Mouse (Mus musculus): Measurements from ENCODE around the gene Rad21l.
A peak's percentile ranks its signal among the peaks of the same experiment; 100 is the strongest.

Gene Rad21l

DNA sequence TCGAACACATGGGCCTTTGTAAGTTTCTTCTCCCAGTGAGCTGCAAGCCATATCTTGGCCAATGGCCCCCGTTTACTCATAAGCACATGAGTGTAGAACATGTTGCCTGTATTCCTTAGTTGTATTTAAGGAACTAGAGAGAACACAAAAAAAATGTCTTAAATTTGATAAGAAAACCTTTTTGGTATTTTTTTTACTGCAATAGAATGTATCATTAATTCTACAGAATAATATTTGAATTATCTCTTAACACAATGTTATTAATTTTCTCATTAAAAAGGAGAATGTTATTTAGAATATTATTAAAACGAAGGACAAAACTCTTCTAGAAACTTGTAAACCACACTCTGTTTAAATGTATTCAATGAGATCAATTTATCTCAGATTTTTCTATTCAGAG is at the start of gene Rad21l:
TSS of gene Rad21l (minus strand) at position 101 of the 400 bp plus-strand sequence.
- no peak for DNase-seq

DNA sequence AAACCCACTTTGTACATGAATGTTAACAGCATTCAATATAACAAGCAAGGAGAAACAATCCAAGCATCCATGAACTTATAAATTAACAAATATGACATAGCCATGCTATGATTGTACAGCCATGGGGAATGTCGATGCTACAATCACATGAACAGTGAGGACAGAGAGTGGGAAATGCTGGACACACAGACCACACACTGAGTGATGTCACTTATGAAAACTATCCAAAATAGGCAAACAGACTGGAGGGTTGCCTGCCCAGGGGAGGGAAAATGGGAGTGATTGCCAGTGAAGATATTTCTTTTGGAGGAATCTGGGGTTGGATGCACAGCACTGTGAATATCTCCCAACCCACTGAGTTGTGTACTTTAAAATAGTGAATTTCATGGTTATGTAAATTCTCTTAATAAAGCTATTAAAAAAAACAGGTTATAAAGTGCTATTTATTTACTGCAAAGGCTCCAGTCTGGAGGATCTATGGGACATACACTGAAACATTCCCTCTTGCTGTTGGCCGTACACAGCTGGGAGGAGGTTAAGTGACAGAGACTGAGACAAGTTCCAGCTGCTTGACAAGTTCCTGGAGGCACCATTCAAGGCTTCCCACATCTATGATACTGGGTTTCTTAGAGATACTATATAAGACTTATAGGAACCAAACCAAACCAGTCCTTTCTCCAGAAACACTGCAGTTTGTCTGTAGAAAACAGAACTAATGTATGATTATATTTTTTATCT is 48.2 kb upstream of the Rad21l start:
- no peak for DNase-seq

DNA sequence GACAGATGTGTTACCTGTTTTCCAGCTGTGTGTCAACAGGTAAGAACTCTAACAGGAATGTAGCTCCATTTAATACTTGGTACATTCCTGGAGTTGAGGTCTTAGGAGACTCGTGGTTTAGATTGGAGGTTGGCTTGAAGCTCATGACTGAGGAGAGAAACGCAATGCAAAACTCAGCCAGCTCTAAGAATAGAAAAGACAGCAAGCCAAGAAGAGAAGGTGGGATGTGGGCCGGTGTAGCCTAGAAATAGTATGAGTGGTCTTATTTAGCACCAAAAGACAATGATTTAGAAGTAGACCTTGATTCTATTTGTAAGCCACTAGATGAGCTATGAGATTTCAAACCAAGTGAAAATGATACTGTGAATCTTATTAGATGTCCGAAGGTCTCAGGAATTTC is 47.2 kb upstream of the Rad21l start:
- no peak for DNase-seq

DNA sequence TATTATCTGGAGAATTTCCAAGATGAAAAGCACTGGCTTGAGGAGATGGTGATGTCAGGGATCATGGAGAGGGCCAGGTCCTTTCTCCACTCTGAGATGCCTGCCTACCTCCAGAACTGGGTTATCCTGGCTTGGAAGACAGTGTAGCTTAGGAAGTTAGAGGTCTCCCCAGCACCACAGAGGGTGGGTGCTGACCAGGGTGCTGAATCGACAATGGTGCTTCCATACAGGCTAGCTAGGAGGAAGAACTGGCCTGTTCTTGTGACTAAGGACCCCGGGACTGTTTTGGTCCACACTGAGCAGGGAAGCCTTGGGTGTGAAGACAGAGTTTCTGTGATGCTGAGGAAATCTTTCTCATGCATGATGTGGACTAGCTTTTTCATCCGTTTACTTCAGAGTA is 44.3 kb upstream of the Rad21l start:
- peak; percentile 22 for DNase-seq

DNA sequence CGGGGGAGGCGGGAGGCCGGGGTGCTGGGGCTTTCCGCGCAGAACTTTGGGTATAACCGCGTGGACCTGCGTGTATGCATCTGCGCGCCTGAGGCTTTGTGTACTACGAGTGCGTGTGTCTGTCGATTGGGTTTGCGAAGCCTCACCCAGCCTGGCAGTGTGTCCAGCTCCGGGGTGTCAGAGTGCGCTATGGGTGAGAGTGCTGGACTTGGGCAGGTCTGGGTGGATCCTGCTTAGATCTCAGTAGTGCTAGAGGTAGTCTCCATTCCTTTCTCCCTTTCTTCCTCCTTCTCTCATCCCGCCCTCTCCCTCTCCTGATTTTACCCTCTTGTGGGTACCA is 34.5 kb upstream of the Rad21l start:
- DNase-seq: no peak

DNA sequence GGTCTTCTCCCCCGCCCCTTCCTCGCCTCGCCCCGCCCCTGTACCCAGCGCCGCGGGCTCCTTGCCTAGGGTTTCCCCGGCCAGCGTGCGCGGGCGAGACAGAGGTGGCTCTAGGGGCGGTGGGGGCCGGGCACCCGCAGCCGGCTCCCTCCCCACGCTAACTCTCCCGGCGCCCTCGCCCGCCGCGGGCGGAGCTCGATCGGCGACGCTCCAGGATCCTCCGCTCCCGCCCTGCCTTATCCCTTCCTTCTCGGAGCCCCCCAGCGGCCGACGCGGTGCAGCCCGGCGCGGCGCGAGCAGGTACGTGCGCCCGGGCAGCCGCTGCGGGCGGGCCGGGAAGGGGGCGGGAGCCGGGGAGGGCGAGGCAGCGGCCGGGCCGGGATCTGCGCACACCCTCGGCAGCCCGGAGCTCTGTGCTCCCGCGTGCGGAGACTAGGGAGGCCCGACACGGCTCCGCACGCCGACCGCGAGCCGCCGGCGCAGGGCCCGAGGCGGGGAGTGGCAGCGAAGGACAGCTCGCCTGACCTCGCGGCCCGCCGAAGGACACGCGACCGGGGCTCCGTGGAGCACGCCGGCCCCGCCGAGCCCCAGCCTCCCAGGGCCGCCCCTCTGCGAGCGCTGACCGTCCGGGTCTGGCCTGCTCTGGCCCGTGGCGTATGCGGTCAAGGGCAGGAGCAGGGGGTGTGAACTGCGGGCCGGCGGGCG is 34.0 kb upstream of the Rad21l start:
- DNase-seq: peak; percentile 38

DNA sequence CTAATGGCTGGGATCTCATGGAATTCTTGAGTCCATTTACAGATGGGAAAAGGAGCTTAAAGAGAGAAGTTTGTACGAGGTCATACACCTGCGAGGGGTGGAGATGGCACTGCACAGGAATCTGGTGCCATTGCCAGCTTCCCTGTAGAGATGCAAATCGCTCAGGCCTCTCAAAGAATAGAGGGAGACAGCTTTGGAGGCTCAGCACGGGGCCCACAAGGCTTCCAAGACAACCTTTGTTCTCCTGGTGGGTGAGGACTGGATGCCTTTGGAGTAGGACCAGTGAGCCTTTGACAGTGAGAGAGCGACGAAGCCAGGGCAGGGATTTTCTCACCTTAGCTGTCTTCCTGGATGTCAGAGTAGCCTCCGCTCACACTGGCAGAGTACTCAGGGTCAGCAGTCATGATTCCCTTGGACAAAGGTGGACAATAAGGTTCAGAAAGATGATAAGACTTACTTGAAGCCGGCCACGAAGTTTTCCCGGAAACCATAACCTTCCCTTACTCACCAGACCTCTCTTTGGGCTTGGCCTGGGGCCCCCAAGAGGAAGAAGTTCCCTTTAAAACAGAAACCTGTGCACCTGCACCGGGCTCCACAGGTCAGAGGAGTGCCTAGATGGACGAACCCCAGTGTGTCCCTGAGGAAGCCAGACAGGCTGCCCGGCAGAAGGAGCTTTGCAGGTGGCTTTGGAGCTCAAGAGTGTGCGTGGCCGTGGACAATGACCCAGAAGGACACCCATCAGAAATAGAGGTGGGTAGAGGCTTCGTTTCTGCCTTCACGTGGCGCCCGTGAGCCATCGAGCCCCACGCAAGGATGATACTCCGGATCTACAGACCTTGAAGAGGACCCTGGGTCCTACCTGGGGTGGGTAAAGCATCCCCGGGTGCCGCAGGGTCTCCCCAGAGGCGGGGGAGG is 33.2 kb upstream of the Rad21l start, which contains the start of gene Tmem74b:
TSS of gene Tmem74b (plus strand) at position 778 of the 915 bp plus-strand sequence.
- DNase-seq: no peak

DNA sequence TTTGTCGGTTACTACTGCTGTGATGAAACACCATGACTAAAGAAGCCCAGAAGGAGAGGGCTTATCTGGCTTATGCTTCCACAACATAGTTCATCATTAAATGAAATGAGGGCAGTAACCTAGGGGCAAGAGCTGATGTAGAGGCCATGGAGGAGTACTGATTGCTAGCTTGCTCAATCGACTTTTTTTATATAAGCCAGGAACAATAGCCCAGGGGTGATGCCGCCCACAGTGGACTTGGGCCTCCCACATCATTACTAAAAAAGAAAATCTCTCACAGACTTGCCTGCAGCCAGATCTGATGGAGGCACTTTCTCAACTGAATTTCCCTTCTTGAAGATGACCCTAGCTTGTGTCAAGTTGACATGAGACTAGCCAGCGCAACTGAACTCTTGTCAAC is 14.6 kb upstream of the Rad21l start:
- DNase-seq: no peak

DNA sequence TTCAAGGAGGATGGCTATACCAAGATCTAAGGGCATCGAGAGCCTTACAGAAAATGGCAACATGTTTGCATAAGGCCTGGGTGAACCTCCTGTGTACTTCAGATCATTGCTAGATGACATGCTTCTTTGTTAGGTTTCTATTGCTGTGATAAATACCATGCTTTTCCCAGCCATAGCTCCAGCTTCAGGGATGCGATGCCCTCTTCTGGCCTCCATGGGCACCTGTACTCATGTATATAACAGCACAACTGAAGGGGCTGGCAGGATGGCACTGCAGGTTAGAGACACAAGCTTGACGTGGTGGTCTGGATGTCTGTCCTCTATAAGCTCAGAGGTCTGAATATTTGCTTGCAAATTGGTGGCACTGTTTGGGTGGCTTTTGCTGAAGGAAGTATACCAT is 14.0 kb upstream of the Rad21l start:
- peak; percentile 40 for DNase-seq

DNA sequence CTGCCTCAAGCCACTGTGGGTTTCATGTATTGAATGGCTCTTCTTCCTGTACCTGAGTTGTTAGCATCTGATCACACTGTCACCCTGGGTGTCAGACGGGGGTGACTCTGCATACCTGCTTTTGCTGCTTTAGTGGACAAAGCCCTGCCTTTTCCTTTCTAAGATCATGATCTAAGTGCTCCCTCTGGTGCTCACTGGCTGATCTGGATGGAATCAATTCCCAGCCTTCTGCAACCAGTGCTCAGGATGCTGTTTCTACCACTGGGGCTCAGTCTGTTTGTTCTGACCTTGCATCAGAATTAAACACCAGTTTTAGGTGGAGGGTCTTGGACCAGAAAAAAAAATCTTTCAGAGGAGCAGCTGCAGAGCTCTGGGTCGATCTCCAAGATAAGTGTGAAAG is 7.9 kb upstream of the Rad21l start:
- no peak for DNase-seq

DNA sequence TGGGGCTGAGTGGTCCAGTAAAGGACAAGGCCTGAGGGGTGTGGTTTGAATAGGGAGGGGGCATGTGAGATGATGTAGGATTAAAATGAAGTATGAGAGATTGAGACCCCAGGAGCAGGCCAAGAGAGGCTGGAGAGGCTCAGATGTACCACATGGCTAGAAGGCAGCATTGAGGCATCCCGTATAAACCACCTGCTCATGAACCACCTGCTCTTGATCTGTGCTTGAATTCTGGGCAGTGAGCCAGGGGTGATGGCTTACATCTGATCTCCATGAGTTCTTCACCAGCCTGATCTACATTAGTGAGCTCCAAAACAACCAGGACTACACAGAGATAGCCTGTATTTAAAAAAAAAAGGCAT is 2.6 kb upstream of the Rad21l start:
- DNase-seq: no peak

DNA sequence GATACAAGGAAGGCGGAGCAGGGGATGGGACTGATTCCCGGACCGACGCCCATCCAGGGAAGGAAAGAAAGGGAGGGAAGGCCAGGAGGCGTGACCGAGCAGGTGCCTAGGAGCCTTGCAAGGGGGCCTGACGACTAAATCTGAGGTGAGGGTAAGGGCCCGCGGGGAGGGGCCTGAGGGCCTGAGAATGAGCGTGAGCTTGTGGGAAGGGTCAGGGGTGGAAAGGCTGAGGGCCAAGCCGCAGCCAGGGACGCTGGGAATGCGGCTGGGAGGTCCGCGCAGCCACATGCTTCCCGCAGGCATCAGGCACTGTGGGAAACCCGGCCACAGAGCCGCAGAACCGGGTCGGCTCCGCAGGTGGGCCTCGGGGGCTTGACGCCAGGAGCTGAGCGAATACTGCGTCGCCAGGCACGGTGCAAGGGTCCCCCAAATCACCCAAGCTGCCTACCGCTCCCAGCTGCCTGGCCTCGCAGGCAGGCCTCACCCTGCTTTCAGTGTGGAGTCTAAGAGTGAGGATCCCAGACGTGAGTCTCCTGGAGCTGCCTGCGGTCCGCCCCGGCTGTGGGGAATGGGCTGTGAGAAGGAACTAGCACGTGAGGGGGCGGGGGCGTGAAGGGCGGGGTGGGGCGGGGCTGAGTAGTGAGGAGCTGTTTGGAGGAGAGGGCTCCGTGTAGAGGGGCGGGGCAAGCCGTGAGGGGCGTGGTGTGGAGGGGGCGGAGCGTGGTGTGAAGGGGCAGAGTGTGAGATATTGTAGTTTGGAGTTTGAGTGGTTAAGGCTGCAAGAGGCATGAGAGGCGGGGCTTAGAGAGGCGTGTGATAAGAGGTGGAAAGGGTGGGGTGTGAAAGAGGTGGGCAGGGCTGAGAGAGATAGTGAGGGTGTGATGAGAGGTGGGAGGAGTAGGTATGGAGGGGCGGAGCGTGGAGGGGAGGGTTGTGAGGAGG is 2.0 kb upstream of the Rad21l start:
- DNase-seq: peak; percentile 8

DNA sequence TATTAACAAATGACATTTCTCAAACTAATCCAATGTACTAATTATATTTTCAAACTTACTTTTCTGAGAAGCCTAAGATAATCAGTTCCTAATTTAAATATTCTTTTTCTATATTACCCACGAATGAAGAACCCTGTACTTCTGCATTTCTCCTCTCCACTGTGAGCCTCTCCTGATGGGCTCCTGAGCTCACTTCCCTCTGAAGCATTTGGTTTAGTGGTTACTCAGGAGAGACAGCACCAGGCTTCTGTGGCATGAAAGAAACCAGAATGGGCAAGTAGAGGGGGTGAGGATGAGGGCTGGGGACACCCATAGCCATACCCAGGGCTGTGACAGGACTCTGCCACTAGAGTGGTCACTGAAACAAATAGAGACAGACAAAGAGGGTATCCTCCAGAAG is 16.3 kb downstream of the Rad21l start:
- no peak for DNase-seq

DNA sequence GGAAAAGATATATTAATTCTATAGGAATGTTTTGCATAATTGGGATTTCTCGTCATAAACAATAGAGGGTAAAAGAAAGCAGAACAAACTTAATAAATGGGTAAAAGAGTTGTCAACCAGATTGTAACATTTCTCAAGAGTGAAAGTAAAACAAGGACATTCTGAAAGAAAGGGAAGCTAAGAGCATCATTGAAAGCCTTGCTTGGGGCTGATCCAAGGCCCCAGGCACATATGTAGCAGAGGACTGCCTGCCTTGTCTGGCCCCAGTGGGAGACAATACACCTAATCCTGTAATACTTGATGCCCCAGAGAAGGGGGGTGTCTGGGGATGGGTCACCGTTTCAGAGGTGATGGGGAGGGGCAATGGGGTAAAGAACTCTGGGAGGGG is 32.3 kb downstream of the Rad21l start:
- no peak for DNase-seq

DNA sequence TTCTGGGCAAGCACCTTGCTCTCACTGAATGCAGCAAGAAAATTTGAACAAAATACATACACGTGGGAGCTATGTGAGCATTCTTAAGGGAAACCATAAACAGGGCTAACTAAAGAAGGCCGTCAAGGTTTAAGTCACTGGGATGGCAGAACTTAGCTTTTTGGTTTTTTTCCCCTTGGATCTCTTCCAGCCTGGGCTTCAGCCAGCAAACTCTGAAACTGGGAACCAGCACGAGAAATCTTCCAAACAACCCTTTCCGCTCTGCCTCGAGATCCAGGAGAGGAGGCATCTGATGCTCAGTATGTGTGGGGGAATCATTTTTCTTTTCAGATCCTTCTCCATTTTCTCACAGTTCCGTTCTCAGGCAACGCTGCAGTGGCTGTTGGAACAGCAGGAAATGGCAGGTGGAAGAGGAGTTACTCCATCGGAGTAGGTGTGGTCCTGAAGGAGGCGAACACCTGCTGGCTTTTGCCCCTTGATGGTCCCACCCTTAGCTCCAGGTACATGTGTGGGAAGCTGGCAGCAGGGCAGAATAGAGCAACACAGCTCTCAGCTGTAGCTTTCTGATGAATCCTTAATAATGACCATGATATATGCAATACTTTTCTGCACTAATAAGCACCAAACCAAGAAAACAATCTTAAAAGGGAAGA is 32.8 kb downstream of the Rad21l start:
- no peak for DNase-seq

DNA sequence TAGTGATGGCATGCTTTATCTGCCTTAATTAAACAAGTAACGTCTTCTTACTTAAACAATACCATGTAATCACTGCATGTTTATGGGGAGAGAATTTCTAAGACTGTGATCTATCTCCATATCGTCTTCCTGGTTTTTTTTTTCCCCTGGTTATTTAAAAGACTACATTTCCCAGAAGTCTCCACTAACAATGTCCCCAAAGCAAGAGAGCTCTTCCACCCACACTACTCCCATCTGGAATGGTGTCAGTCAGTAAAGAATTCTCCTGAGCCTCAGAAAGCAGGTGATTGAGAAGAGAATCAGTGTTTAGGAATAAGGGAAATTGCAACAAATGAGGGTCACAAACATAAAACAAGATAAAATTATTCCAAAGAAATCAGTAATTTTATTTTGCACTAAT is 33.4 kb downstream of the Rad21l start:
- no peak for DNase-seq

DNA sequence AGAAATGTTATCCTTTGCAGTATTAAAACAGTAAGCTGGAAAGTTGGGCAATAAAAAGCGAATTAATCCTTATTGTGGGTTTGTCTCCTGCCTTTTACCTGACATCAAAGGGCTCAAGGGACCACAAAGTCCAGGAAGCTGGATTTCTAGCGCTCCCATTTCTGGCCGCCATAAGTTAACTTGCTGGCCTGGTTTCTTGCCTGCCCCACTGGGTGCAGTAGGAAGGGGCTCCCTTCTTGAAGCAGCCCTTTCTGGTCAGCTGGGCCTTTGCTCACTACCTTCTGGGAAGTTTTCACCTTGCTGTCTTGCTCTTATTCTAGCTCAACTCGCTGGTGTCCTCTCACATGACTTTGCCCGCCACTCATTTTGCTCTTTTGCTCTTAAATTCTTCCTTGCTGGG is 35.4 kb downstream of the Rad21l start:
- no peak for DNase-seq

DNA sequence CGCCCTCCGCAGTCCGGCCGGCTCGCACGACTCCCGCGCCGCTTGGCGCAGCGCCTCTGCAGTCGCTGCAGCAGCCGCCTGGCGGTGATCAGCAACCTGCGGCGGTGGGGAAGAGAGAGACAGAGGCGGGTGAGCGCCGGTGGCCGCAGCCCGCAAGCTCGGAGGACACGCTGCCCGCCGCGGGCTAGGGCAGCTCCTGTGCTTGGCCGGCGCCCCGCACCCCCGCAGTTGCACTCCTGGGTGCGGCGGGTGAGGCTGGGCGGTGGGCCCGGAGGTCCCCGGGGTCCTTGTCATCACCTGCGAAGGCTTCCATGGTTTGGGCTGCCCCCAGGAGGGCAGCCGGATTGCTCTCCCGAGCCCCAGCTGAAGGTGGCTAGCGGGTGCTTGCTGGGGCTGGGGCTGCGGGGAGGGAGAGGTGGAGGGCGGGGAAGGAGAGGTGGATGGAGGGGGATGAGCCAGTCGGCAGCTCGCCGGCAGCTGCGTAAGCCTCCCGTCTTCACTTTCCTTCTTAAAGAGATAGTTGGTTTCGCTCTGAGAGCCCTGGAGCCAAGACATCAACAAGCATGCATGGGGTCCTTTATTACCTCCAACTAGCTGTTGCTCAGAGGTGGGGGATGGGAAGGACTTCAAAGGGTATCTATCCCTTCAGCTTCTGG is 36.0 kb downstream of the Rad21l start, which contains the start of gene Snph:
TSS of gene Snph (minus strand) at position 435 of the 656 bp plus-strand sequence.
- DNase-seq: peak; percentile 64

DNA sequence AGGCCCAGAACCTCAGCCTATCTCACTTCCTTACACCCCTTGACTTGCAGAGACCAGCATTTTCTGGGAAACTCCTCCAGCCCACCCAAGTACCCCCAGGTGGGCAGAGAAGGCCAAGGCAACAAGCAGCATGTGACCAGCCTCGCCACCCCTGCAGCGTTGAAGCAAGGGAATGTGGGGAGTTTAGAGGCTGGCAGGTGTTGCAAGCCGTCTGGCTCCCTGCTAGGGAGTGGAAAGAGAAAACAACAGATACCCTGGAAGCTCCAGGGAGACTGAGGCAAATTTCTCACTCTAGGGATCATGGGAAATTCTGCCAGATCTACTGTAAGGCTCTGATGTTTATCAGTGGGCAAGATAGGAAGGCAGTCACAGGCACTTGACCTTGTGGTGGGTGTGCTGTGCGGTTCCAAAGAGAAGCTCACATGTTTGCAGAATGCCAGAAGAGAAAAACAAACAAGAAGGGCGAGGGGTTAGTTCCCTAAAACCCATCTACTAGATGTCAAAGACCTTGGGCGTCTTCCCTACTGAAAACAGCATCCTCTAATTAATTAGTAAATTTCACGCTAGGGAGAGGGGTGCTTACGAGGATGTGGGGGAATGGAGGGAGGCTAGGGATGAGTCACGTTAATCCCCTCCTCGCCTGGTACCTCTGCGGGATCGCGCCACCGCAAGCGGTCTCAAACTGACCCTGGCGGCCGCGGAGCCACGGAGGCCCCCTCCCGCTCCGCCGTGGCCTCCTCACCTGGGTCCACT is 36.8 kb downstream of the Rad21l start:
- DNase-seq: no peak

DNA sequence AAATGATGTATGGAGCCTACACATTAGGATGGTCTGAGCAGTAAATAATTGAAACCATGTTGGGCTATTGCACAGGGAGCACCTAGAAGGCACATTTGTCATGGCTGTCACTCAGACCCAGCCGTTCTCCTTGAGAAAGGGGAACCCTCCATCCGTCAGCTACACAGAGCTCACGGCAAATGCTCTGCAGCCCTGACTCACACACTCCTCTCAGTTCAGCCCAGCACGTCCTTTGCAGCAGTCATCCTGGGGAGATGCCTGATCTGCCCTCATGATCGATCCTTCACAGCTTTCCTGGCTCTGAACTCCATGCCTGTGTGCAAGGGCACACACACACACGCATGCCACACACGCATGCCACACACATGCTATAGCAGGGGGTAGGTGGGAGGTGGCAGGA is 39.0 kb downstream of the Rad21l start:
- DNase-seq: no peak

DNA sequence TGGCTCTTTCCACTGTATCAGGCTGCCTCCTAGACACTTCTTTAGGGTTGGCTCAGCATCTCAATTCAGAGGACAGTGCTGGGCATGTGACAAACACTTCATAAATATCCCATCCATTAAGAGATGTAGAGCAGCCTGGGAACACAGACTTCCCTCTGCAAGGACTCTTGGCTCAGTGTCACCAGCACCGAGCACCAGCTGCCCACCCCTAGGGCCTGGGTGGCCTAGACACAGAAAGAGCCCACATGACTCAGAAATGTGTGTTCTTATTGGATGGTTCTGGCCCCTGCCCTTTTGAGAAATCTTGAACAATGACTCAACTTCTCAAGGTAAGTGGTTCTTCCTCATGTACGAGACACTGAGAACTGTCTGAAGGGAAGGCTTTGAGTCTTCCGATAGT is 40.3 kb downstream of the Rad21l start:
- no peak for DNase-seq

All from thymus, postnatal 14 days (tissue).